ENCODE assay signal across 23 mouse cellular contexts in the genomic region with DNA sequence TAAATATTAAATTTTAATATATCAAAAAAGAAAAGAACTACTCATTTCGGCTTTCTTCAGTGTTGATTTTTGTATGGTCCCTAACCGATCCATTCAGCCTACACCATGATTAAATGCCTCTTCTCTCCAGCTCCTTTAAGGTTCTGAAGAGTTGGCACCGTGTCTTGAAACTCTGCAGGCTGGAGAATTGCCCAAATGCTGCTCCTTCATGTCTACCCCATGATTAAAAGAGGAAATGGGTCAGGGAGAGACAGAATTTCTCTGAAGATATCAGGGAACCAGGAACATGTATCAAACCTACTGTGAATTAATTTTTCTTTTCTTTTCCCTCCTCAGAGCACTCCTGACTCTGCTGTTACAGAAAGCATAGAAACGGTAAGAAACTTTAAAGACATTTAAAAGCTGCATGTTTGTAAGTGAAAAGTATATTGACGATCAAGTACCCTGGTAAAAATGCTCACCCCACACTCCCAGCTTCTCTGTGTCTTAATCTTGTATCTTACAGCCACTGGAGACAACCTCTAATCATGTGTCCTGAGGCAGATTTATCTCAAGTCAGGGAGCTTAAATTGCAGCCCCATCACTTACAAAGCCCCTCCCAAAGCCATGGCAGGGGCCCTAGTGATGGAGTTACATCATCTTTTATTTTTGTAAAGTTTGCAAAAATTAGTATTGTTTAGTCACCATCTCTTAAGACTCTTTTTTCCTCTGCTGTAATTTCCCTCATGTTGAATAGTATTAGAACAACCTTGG. TPM values are rescaled to one million over a fixed set of nuclear protein-coding genes. Genes with fewer than 3 reads are reported as not detected.
DNase-seq lines count a peak whose midpoint lies in the region; ATAC-seq and TF ChIP-seq lines count a peak whose summit lies in the region.
"Had no signal": no experiment of that assay in that cellular context is flagged by ENCODE, and none has a peak within 500 bp of the region (broad histone marks: within the 10 kb centered on the region; RNA-seq: fewer than 3 reads in every experiment).

No protein-coding gene starts in this region.

- H3K27ac ChIP-seq in lung, embryonic 14.5 days (ENCODE audit: low read depth): no peak overlapping the region
- H3K27ac ChIP-seq in bone marrow macrophage, adult 2 months (ENCODE audit: insufficient read depth, low read depth, low read length): peak overlapping the region; percentile 26
- H3K27ac ChIP-seq: embryonic facial prominence, embryonic 12.5 days; forebrain, embryonic 15.5 days; heart, adult 2 months; heart, embryonic 15.5 days; hindbrain, embryonic 13.5 days; hindbrain, postnatal 0 days had no signal

- no peak for TF ChIP-seq CTCF in lung, embryonic 14.5 days (IDR thresholded peaks at IDR 0.05; ENCODE audit: low read depth)
- no peak for TF ChIP-seq CTCF in bone marrow macrophage, adult 2 months (IDR thresholded peaks at IDR 0.05; ENCODE audit: low read depth, low read length)

- H3K27me3 ChIP-seq in lung, embryonic 14.5 days (ENCODE audit: insufficient read depth, low read length): no peaks in the 10 kb centered on the region
- H3K27me3 ChIP-seq: CH12.LX; embryonic facial prominence, embryonic 12.5 days; forebrain, embryonic 15.5 days; heart, embryonic 15.5 days; hindbrain, embryonic 13.5 days had no signal

- TF ChIP-seq POLR2A in bone marrow macrophage, adult 2 months (IDR thresholded peaks at IDR 0.05; ENCODE audit: borderline replicate concordance, low read depth, low read length): no peak

- 64% methylated on average over 5 of the region's 5 CpGs for WGBS in lung, embryonic 14.5 days

- ATAC-seq in lung, embryonic 14.5 days (ENCODE audit: insufficient read depth): no peak
- ATAC-seq: forebrain, embryonic 15.5 days; hindbrain, postnatal 0 days had no signal

- no peak overlapping the region for H3K4me2 ChIP-seq in lung, embryonic 14.5 days
- H3K4me2 ChIP-seq: embryonic facial prominence, embryonic 12.5 days; forebrain, embryonic 15.5 days; heart, embryonic 11.5 days; heart, embryonic 15.5 days; hindbrain, embryonic 13.5 days had no signal

- H3K9ac ChIP-seq in lung, embryonic 14.5 days: no peak overlapping the region
- H3K9ac ChIP-seq: embryonic facial prominence, embryonic 12.5 days; forebrain, embryonic 15.5 days; heart, embryonic 15.5 days; hindbrain, embryonic 13.5 days had no signal

- no peaks in the 10 kb centered on the region for H3K9me3 ChIP-seq in lung, embryonic 14.5 days (ENCODE audit: low read depth, low read length)
- H3K9me3 ChIP-seq: embryonic facial prominence, embryonic 12.5 days; forebrain, embryonic 15.5 days; heart, embryonic 15.5 days; hindbrain, embryonic 13.5 days had no signal

- H3K4me1 ChIP-seq in lung, embryonic 14.5 days (ENCODE audit: insufficient read depth): no peaks in the 10 kb centered on the region
- peaks cover 13% of the 10 kb centered on the region for H3K4me1 ChIP-seq in bone marrow macrophage, adult 2 months (ENCODE audit: control insufficient read depth, insufficient read depth, low read length)
- H3K4me1 ChIP-seq: embryonic facial prominence, embryonic 12.5 days; forebrain, embryonic 15.5 days; heart, embryonic 15.5 days; hindbrain, embryonic 13.5 days had no signal

- no peaks in the 10 kb centered on the region for H3K36me3 ChIP-seq in lung, embryonic 14.5 days (ENCODE audit: insufficient read depth)
- H3K36me3 ChIP-seq: embryonic facial prominence, embryonic 12.5 days; forebrain, embryonic 15.5 days; heart, embryonic 15.5 days; hindbrain, embryonic 13.5 days had no signal

- H3K4me3 ChIP-seq in lung, embryonic 14.5 days (ENCODE audit: low read depth, low read length): no peak overlapping the region
- H3K4me3 ChIP-seq in bone marrow macrophage, adult 2 months (ENCODE audit: insufficient read depth, low read length): no peak overlapping the region
- H3K4me3 ChIP-seq: embryonic facial prominence, embryonic 12.5 days; forebrain, embryonic 15.5 days; heart, adult 2 months; heart, embryonic 15.5 days; hindbrain, embryonic 13.5 days had no signal

- DNase-seq in adrenal gland, postnatal 10 days: peak; percentile 41
- DNase-seq in adrenal gland, postnatal 4 days (ENCODE audit: low spot score in 2 of 2): no peak
- DNase-seq in lung, embryonic 14.5 days: peak; percentile 19
- no peak for DNase-seq in lung, postnatal 10 days
- DNase-seq in ovary, adult 18-20 months (ENCODE audit: low spot score): no peak
- DNase-seq: cerebellum, adult 11-12 months; heart, adult 2 months; heart, postnatal 14 days; kidney, adult 11 months had no signal

RNA-seq across cellular contexts. Expression of a gene that starts 18.3 kb away (rescaled TPM):
- 1 to 10 TPM; 1.5 to 2.5 TPM for total RNA-seq in adrenal gland, postnatal 10 days (2021)
- 1 to 10 TPM; 2.7 to 2.9 TPM for total RNA-seq in adrenal gland, postnatal 4 days (2021)
- 0.16 and 0.17 TPM in 2 replicates for polyA plus RNA-seq in lung, embryonic 14.5 days (2014; fragmentation: Nextera tagmentation; extraction: Ambion mirVana)
- not detected in 2 replicates for polyA plus RNA-seq in bone marrow macrophage, adult 2 months (2012; ENCODE audit: insufficient read depth, insufficient read length, missing spikeins)
- total RNA-seq: hematopoietic stem cell, adult 5-6 weeks had no signal

RNA-seq across cellular contexts. Expression of a gene that starts 18.4 kb away (rescaled TPM):
- total RNA-seq in adrenal gland, postnatal 10 days (2021): 10 to 100 TPM; 41.0 to 47.0 TPM
- 10 to 100 TPM; 35.7 to 37.7 TPM for total RNA-seq in adrenal gland, postnatal 4 days (2021)
- polyA plus RNA-seq in lung, embryonic 14.5 days (2014; fragmentation: Nextera tagmentation; extraction: Ambion mirVana): 12.0 and 12.1 TPM in 2 replicates
- 5.8 and 5.9 TPM in 2 replicates for polyA plus RNA-seq in bone marrow macrophage, adult 2 months (2012; ENCODE audit: insufficient read depth, insufficient read length, missing spikeins)

RNA-seq across cellular contexts. Expression of a gene that starts 28.6 kb away (rescaled TPM):
- 100 to 1,000 TPM; 750 to 928 TPM for total RNA-seq in adrenal gland, postnatal 10 days (2021)
- 100 to 1,000 TPM; 360 to 412 TPM for total RNA-seq in adrenal gland, postnatal 4 days (2021)
- not detected in 2 replicates for polyA plus RNA-seq in lung, embryonic 14.5 days (2014; fragmentation: Nextera tagmentation; extraction: Ambion mirVana)
- polyA plus RNA-seq in bone marrow macrophage, adult 2 months (2012; ENCODE audit: insufficient read depth, insufficient read length, missing spikeins): not detected in 2 replicates
- total RNA-seq: CH12.LX; hematopoietic stem cell, adult 5-6 weeks had no signal
- polyA plus RNA-seq: cortical plate, adult 2 months; embryonic facial prominence, embryonic 12.5 days; forebrain, embryonic 15.5 days; heart, embryonic 11.5 days; heart, embryonic 15.5 days; intestine, embryonic 14.5 days had no signal

RNA-seq across cellular contexts. Expression of a gene that starts 32.3 kb away (rescaled TPM):
- total RNA-seq in adrenal gland, postnatal 10 days (2021): not detected
- under 1 TPM in 1 of 2 experiments, not detected in 1; 0.31 TPM for total RNA-seq in adrenal gland, postnatal 4 days (2021)
- not detected in 2 replicates for polyA plus RNA-seq in lung, embryonic 14.5 days (2014; fragmentation: Nextera tagmentation; extraction: Ambion mirVana)
- not detected in 2 replicates for polyA plus RNA-seq in bone marrow macrophage, adult 2 months (2012; ENCODE audit: insufficient read depth, insufficient read length, missing spikeins)
- total RNA-seq: CH12.LX; gastrocnemius, adult 8-10 months; gastrocnemius, postnatal 4 days; heart, adult 2 months; heart, postnatal 14 days; hematopoietic stem cell, adult 5-6 weeks had no signal
- polyA plus RNA-seq: brain, embryonic 14.5 days; embryonic facial prominence, embryonic 12.5 days; forebrain, embryonic 15.5 days; heart, adult 2 months; heart, embryonic 11.5 days; heart, embryonic 15.5 days; hindbrain, embryonic 13.5 days had no signal

RNA-seq across cellular contexts. Expression of a gene that starts 45.8 kb away (rescaled TPM):
- 1 to 10 TPM; 4.9 to 5.7 TPM for total RNA-seq in adrenal gland, postnatal 10 days (2021)
- total RNA-seq in adrenal gland, postnatal 4 days (2021): 10 to 100 TPM; 10.6 to 11.0 TPM
- polyA plus RNA-seq in lung, embryonic 14.5 days (2014; fragmentation: Nextera tagmentation; extraction: Ambion mirVana): 6.1 and 7.6 TPM in 2 replicates
- polyA plus RNA-seq in bone marrow macrophage, adult 2 months (2012; ENCODE audit: insufficient read depth, insufficient read length, missing spikeins): 0.60 and 0.71 TPM in 2 replicates

Comparison
In these comparisons a context has a peak if more than half of its experiments do, and no peak if none do; other contexts are left out.
1. DNase-seq: peak in adrenal gland, postnatal 10 days (single experiment) and lung, embryonic 14.5 days (single experiment); none in adrenal gland, postnatal 4 days (0 of 2), lung, postnatal 10 days (single experiment) and ovary, adult 18-20 months (single experiment).